Mouse (Mus musculus) spleen, adult 2 months (tissue): ENCODE results near the gene Psmd11.

Experiments used
- CTCF ChIP-seq: fragments of 200-500 bp; IDR thresholded peaks from 2 replicates; pipeline ENCODE4 v1.5.1; 2011; ENCODE audit warnings: mild to moderate bottlenecking, inconsistent platforms; ENCODE audit not compliant: insufficient read depth, insufficient read length, insufficient replicate concordance; ENCODE audit errors: extremely low read depth
- POLR2A ChIP-seq: fragments of 200-500 bp; IDR thresholded peaks from 2 replicates; pipeline ENCODE4 v1.6.1; 2011; ENCODE audit warnings: low read depth, low read length, inconsistent platforms

DNA sequence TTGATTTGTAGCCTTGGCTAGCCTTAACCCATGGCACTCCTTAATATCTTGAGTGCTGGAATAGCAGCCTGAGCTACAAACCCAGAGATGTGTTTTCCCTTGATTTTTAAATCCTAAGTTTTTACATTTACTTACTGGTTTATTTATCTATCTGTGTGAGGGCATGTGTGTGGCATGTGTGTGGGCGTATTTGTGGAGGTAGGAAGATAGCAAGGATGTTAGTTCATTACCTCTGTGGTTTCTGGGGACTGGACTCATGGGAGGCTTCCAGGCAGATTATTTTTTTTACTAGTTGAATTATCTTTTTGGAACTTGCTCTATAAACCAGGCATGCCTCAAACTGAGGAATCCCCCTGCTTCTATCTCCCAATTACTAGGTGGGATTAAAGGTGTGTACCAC lies 24.8 kb downstream of the Psmd11 start:
- TF ChIP-seq CTCF: no peak
- TF ChIP-seq POLR2A: no peak
